Mouse (Mus musculus) thymus, postnatal 25 days (tissue): ENCODE data around the gene Tnip1.
"Not testable (repeated sequence)": the region's sequence is repeated elsewhere in the genome, so short reads cannot be mapped to it uniquely, and the experiment has no call there.

Experiments
- DNase-seq: peaks from one replicate; pipeline ENCODE4 v3.0.0; 2022

Gene Tnip1

GRCm38 (mm10) chr11:54907259-54907658, 55.5 kb downstream of the Tnip1 start:
- DNase-seq = no peak

- DNase-seq = no peak
Observed at GRCm38 (mm10) chr11:54906466-54906865, 56.3 kb downstream of the Tnip1 start.

- DNase-seq = no peak
Observed at GRCm38 (mm10) chr11:54905931-54906330, 56.8 kb downstream of the Tnip1 start.

- no peak for DNase-seq
Observed at GRCm38 (mm10) chr11:54905086-54905485, 57.6 kb downstream of the Tnip1 start.

- DNase-seq = no peak
Observed at GRCm38 (mm10) chr11:54903940-54904706, 58.6 kb downstream of the Tnip1 start.

- no peak for DNase-seq
Observed at GRCm38 (mm10) chr11:54903339-54903738, 59.4 kb downstream of the Tnip1 start.

- peak; percentile 14 for DNase-seq
Observed at GRCm38 (mm10) chr11:54902333-54903323, 60.1 kb downstream of the Tnip1 start, which contains the start of gene Gpx3. TSS of gene Gpx3 (plus strand) at chr11:54902453.

GRCm38 (mm10) chr11:54899657-54900056, 63.1 kb downstream of the Tnip1 start:
- no peak for DNase-seq

GRCm38 (mm10) chr11:54897470-54897869, 65.2 kb downstream of the Tnip1 start:
- DNase-seq = no peak

GRCm38 (mm10) chr11:54896646-54897045, 66.1 kb downstream of the Tnip1 start:
- not testable (repeated sequence) for DNase-seq

- no peak for DNase-seq
Observed at GRCm38 (mm10) chr11:54894589-54894988, 68.1 kb downstream of the Tnip1 start.

- DNase-seq = no peak
Observed at GRCm38 (mm10) chr11:54892091-54892490, 70.6 kb downstream of the Tnip1 start.

- DNase-seq = no peak
Observed at GRCm38 (mm10) chr11:54891341-54891740, 71.4 kb downstream of the Tnip1 start.

GRCm38 (mm10) chr11:54887927-54888326, 74.8 kb downstream of the Tnip1 start:
- DNase-seq = no peak

- no peak for DNase-seq
Observed at GRCm38 (mm10) chr11:54885406-54885805, 77.3 kb downstream of the Tnip1 start.

GRCm38 (mm10) chr11:54884937-54885336, 77.8 kb downstream of the Tnip1 start:
- DNase-seq = no peak

- no peak for DNase-seq
Observed at GRCm38 (mm10) chr11:54884197-54884828, 78.4 kb downstream of the Tnip1 start.

GRCm38 (mm10) chr11:54882671-54883070, 80.0 kb downstream of the Tnip1 start:
- DNase-seq = no peak

- no peak for DNase-seq
Observed at GRCm38 (mm10) chr11:54881051-54881474, 81.7 kb downstream of the Tnip1 start.

GRCm38 (mm10) chr11:54879922-54880321, 82.8 kb downstream of the Tnip1 start:
- no peak for DNase-seq

- DNase-seq = peak; percentile 39
Observed at GRCm38 (mm10) chr11:54879434-54879833, 83.3 kb downstream of the Tnip1 start.

- no peak for DNase-seq
Observed at GRCm38 (mm10) chr11:54878893-54879292, 83.8 kb downstream of the Tnip1 start.

GRCm38 (mm10) chr11:54876031-54876430, 86.7 kb downstream of the Tnip1 start:
- DNase-seq = no peak
